In the genomic region with DNA sequence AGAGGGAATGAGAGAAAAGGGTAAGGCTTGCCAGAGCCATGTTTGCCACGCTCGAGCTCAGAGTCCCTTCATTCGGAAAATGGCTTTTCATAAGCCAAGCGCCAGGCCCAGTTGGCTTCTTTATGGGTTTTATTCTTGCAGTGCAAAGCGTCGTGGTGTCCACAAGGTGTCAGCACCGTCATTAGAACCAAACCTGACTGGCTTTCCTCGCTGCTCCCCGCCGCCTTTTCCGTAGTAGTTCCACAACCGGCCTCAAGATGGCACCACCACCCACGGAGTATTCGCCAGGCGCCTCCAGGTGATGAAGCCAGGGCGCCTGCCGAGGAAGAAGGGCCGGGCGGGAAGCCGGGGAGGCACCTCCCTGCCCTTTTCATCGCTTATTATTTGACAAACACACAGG, we compare ENCODE assay signal across 8 mouse cellular contexts. TPM values are rescaled to one million over a fixed set of nuclear protein-coding genes. Genes with fewer than 3 reads are reported as not detected.
A peak's percentile ranks its signal among the peaks of the same experiment; 100 is the strongest.
DNase-seq lines count a peak whose midpoint lies in the region; ATAC-seq and TF ChIP-seq lines count a peak whose summit lies in the region.

No protein-coding gene starts in this region.

- DNase-seq in hindbrain, embryonic 10.5 days (ENCODE audit: low spot score), result peak; percentile 95
- peak; percentile 92 for DNase-seq in embryo, embryonic 11.5 days (ENCODE audit: low read depth, low spot score)
- DNase-seq in gastrocnemius, postnatal 4 days (ENCODE audit: low spot score in 2 of 2), result peak; percentile 88 to 90
- peak; percentile 97 for DNase-seq in kidney, adult 2 months
- DNase-seq in limb, embryonic 11.5 days (ENCODE audit: low spot score), result peak; percentile 99
- peak; percentile 88 to 96 for DNase-seq in spleen, adult 18-20 months

- peaks cover 36% of the 10 kb centered on the region for H3K4me1 ChIP-seq in hindbrain, embryonic 10.5 days (replicated peaks)
- peaks cover 19% of the 10 kb centered on the region for H3K4me1 ChIP-seq in hindbrain, embryonic 12.5 days
- H3K4me1 ChIP-seq in kidney, adult 2 months (ENCODE audit: control insufficient read depth, insufficient read depth, low read length), result no peaks in the 10 kb centered on the region; the same call in 1 of the 2 replicates
- H3K4me1 ChIP-seq in limb, embryonic 11.5 days (ENCODE audit: control insufficient read depth, insufficient read depth, low read length), result peaks cover 21% of the 10 kb centered on the region
- peaks cover 26% of the 10 kb centered on the region for H3K4me1 ChIP-seq in midbrain, embryonic 15.5 days

- no peaks in the 10 kb centered on the region for H3K9me3 ChIP-seq in hindbrain, embryonic 10.5 days
- H3K9me3 ChIP-seq in hindbrain, embryonic 12.5 days (replicated peaks), result 0 out of 2 replicates have a peak, but pooled peaks cover 3% of the 10 kb centered on the region
- H3K9me3 ChIP-seq in limb, embryonic 11.5 days (ENCODE audit: control insufficient read depth, low read length), result no peaks in the 10 kb centered on the region
- H3K9me3 ChIP-seq in midbrain, embryonic 15.5 days, result no peaks in the 10 kb centered on the region

- 2% methylated on average over 21 of the region's 21 CpGs for WGBS in hindbrain, embryonic 10.5 days
- under 1% methylated on average over 21 of the region's 21 CpGs for WGBS in hindbrain, embryonic 12.5 days
- WGBS in kidney, adult 2 months, result 1% methylated on average over 21 of the region's 21 CpGs
- 1% methylated on average over 21 of the region's 21 CpGs for WGBS in limb, embryonic 11.5 days
- WGBS in midbrain, embryonic 15.5 days, result 1% methylated on average over 21 of the region's 21 CpGs

- H3K4me3 ChIP-seq in hindbrain, embryonic 10.5 days, result no peak overlapping the region
- H3K4me3 ChIP-seq in hindbrain, embryonic 12.5 days, result no peak overlapping the region
- no peak overlapping the region for H3K4me3 ChIP-seq in kidney, adult 2 months (ENCODE audit: insufficient read depth, low read depth, low read length)
- H3K4me3 ChIP-seq in limb, embryonic 11.5 days (ENCODE audit: low read depth, low read length), result no peak overlapping the region
- no peak overlapping the region for H3K4me3 ChIP-seq in midbrain, embryonic 15.5 days

- no peak overlapping the region for H3K4me2 ChIP-seq in hindbrain, embryonic 12.5 days (replicated peaks)
- H3K4me2 ChIP-seq in limb, embryonic 11.5 days (ENCODE audit: low read depth, severe bottlenecking), result peak overlapping the region; percentile 11; the same call in 1 of the 2 replicates
- 0 out of 2 replicates have a peak overlapping the region, but pooled peaks have one; percentile 2 for H3K4me2 ChIP-seq in midbrain, embryonic 15.5 days

- peaks cover 92% of the 10 kb centered on the region for H3K27me3 ChIP-seq in hindbrain, embryonic 10.5 days (ENCODE audit: insufficient read depth, poor library complexity, severe bottlenecking)
- peaks cover 80% of the 10 kb centered on the region for H3K27me3 ChIP-seq in hindbrain, embryonic 12.5 days
- peaks cover 5% of the 10 kb centered on the region; the same call in 1 of the 2 replicates for H3K27me3 ChIP-seq in kidney, adult 2 months (replicated peaks; ENCODE audit: control insufficient read depth, insufficient read depth, low read length)
- H3K27me3 ChIP-seq in limb, embryonic 11.5 days (ENCODE audit: control insufficient read depth, insufficient read depth, low read length), result peaks cover 39% of the 10 kb centered on the region
- H3K27me3 ChIP-seq in midbrain, embryonic 15.5 days (replicated peaks), result peaks cover 65% of the 10 kb centered on the region

- H3K9ac ChIP-seq in hindbrain, embryonic 12.5 days, result no peak overlapping the region
- no peak overlapping the region for H3K9ac ChIP-seq in limb, embryonic 11.5 days (ENCODE audit: low read length)
- no peak overlapping the region for H3K9ac ChIP-seq in midbrain, embryonic 15.5 days

- TF ChIP-seq CTCF in kidney, adult 2 months (conservative IDR thresholded peaks at IDR 0.05; ENCODE audit: insufficient read depth, insufficient read length, low read depth, low read length), result peak; percentile 97

- H3K27ac ChIP-seq in hindbrain, embryonic 10.5 days, result no peak overlapping the region
- H3K27ac ChIP-seq in hindbrain, embryonic 12.5 days, result no peak overlapping the region
- no peak overlapping the region for H3K27ac ChIP-seq in kidney, adult 2 months (ENCODE audit: insufficient read depth, low read depth, low read length)
- H3K27ac ChIP-seq in limb, embryonic 11.5 days (replicated peaks; ENCODE audit: low read depth, low read length), result no peak overlapping the region
- no peak overlapping the region for H3K27ac ChIP-seq in midbrain, embryonic 15.5 days

- no peaks in the 10 kb centered on the region for H3K36me3 ChIP-seq in hindbrain, embryonic 10.5 days
- no peaks in the 10 kb centered on the region for H3K36me3 ChIP-seq in hindbrain, embryonic 12.5 days
- no peaks in the 10 kb centered on the region for H3K36me3 ChIP-seq in kidney, adult 2 months (ENCODE audit: control insufficient read depth, insufficient read depth, low read length)
- no peaks in the 10 kb centered on the region for H3K36me3 ChIP-seq in limb, embryonic 11.5 days (ENCODE audit: control insufficient read depth, insufficient read depth, low read length)
- H3K36me3 ChIP-seq in midbrain, embryonic 15.5 days (replicated peaks), result no peaks in the 10 kb centered on the region

- ATAC-seq in hindbrain, embryonic 12.5 days (ENCODE audit: low FRiP score), result no peak; the same call in 1 of the 2 replicates
- ATAC-seq in limb, embryonic 11.5 days (ENCODE audit: insufficient number of reproducible peaks, low FRiP score, low TSS enrichment, low read depth), result peak; percentile 48; the same call in 1 of the 2 replicates
- peak; percentile 56 for ATAC-seq in midbrain, embryonic 15.5 days (replicated peaks)

- TF ChIP-seq POLR2A in kidney, adult 2 months (IDR thresholded peaks at IDR 0.05; ENCODE audit: low read depth, low read length), result no peak

RNA-seq across cellular contexts. Expression of a gene that starts 2.7 kb away (rescaled TPM):
- polyA plus RNA-seq in hindbrain, embryonic 10.5 days (2016; fragmentation: Nextera tagmentation; extraction: Ambion mirVana), result 7.0 and 13.7 TPM in 2 replicates
- polyA plus RNA-seq in hindbrain, embryonic 12.5 days (2016; fragmentation: Nextera tagmentation; extraction: Ambion mirVana), result 22.7 and 25.4 TPM in 2 replicates
- 1 to 10 TPM; 1.3 TPM for total RNA-seq in gastrocnemius, postnatal 4 days (2021)
- 5.8 and 7.4 TPM in 2 replicates for polyA plus RNA-seq in kidney, adult 2 months (2012; rRNA removed)
- 3.2 and 4.2 TPM in 2 replicates for polyA plus RNA-seq in limb, embryonic 11.5 days (2014; fragmentation: Nextera tagmentation; extraction: Ambion mirVana)
- polyA plus RNA-seq in midbrain, embryonic 15.5 days (2015; fragmentation: Nextera tagmentation; extraction: Ambion mirVana), result 4.2 and 5.2 TPM in 2 replicates

RNA-seq across cellular contexts. Expression of a gene that starts 5.1 kb away (rescaled TPM):
- 60.5 and 68.2 TPM in 2 replicates for polyA plus RNA-seq in hindbrain, embryonic 10.5 days (2016; fragmentation: Nextera tagmentation; extraction: Ambion mirVana)
- 60.0 and 69.3 TPM in 2 replicates for polyA plus RNA-seq in hindbrain, embryonic 12.5 days (2016; fragmentation: Nextera tagmentation; extraction: Ambion mirVana)
- 10 to 100 TPM; 18.2 to 19.6 TPM for total RNA-seq in gastrocnemius, postnatal 4 days (2021)
- 44.3 and 51.4 TPM in 2 replicates for polyA plus RNA-seq in kidney, adult 2 months (2012; rRNA removed)
- 61.9 and 64.6 TPM in 2 replicates for polyA plus RNA-seq in limb, embryonic 11.5 days (2014; fragmentation: Nextera tagmentation; extraction: Ambion mirVana)
- polyA plus RNA-seq in midbrain, embryonic 15.5 days (2015; fragmentation: Nextera tagmentation; extraction: Ambion mirVana), result 51.1 and 52.3 TPM in 2 replicates

RNA-seq across cellular contexts. Expression of a gene that starts 14.5 kb away (rescaled TPM):
- polyA plus RNA-seq in hindbrain, embryonic 10.5 days (2016; fragmentation: Nextera tagmentation; extraction: Ambion mirVana), result 1.6 and 3.5 TPM in 2 replicates
- 1.8 and 2.2 TPM in 2 replicates for polyA plus RNA-seq in hindbrain, embryonic 12.5 days (2016; fragmentation: Nextera tagmentation; extraction: Ambion mirVana)
- under 1 TPM; 0.13 to 0.39 TPM for total RNA-seq in gastrocnemius, postnatal 4 days (2021)
- 0.75 and 1.2 TPM in 2 replicates for polyA plus RNA-seq in kidney, adult 2 months (2012; rRNA removed)
- 0.07 TPM in 1 of 2 replicates, not detected in the other for polyA plus RNA-seq in limb, embryonic 11.5 days (2014; fragmentation: Nextera tagmentation; extraction: Ambion mirVana)
- polyA plus RNA-seq in midbrain, embryonic 15.5 days (2015; fragmentation: Nextera tagmentation; extraction: Ambion mirVana), result 0.12 and 0.18 TPM in 2 replicates

RNA-seq across cellular contexts. Expression of a gene that starts 29.1 kb away (rescaled TPM):
- 3.9 and 4.9 TPM in 2 replicates for polyA plus RNA-seq in hindbrain, embryonic 10.5 days (2016; fragmentation: Nextera tagmentation; extraction: Ambion mirVana)
- polyA plus RNA-seq in hindbrain, embryonic 12.5 days (2016; fragmentation: Nextera tagmentation; extraction: Ambion mirVana), result 2.0 and 3.2 TPM in 2 replicates
- under 1 TPM; 0.25 to 0.39 TPM for total RNA-seq in gastrocnemius, postnatal 4 days (2021)
- polyA plus RNA-seq in kidney, adult 2 months (2012; rRNA removed), result 0.52 and 0.69 TPM in 2 replicates
- 0.27 and 0.65 TPM in 2 replicates for polyA plus RNA-seq in limb, embryonic 11.5 days (2014; fragmentation: Nextera tagmentation; extraction: Ambion mirVana)
- polyA plus RNA-seq in midbrain, embryonic 15.5 days (2015; fragmentation: Nextera tagmentation; extraction: Ambion mirVana), result 1.0 and 1.6 TPM in 2 replicates
